Mouse (Mus musculus) c-Kit-positive CD71-positive TER-119-positive erythroid progenitor cells, embryonic 14.5 days (primary cell): Measurements from ENCODE around the gene Olfr71.

Source experiments
- DNase-seq: peaks from one replicate; pipeline ENCODE4 v3.0.0-alpha.2; 2013; ENCODE audit warnings: low spot score

Olfr71 gene

DNA sequence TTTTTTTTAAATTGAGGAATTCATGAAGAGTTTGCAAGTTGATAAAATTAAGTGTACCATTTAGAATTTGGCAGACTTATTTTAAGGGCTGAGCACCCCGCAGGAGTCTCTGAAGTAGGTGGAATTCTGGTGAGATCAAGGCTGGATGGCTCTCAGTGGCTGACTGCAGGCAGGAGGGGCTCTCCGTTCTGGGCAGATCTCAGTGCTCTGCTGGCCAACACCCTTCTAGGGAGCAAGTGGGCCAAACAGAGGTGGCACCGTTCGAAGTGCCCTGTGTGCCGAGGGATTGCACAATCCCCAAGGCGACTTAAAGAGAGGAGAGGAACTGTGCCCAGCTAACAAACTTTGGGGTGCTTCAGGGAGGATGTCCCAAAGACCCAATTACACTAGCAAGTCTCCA lies at the start of gene Olfr71:
Gene Olfr71, minus strand, starts transcription at position 387 of the 400 bp plus-strand sequence.
- DNase-seq, result no peak

DNA sequence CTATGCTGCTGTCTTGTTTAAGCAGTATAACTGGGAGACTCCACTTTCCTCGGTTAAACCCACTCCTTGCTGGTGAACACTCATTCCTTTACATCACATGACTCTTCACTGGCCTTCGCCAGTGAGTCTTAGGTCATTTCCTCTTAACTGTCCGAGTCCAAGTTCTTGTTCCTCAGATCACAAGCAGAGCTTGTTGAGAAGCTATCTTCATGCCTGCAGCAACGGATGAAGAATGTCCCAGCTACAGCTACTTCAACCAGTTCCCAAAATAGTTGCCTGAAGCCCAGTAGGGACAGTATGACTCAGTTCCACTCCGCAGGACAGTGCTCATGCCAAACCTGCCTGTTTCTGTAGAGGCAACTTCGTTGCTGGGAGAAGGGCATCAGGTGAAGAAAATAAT lies 47.2 kb upstream of the Olfr71 start:
- DNase-seq, result no peak

DNA sequence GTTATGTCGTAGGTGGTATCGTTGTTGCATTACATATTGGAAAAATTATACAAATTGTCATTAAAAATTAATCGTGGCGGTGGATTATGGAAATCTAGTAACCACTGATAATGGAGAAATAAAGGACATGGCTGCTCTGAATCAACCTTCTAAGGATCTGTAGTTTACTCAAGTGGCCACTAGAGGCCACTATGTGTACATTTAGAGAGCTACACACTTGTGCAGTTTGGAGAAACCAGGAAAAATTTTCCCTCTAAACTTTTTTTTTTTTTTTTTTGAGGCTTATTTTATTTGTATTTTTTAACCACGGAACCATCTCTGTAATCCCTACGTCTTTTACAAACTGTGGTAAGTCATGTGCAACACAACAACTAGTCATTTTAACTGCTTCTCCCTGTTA lies 35.1 kb upstream of the Olfr71 start:
- peak; percentile 22 for DNase-seq

DNA sequence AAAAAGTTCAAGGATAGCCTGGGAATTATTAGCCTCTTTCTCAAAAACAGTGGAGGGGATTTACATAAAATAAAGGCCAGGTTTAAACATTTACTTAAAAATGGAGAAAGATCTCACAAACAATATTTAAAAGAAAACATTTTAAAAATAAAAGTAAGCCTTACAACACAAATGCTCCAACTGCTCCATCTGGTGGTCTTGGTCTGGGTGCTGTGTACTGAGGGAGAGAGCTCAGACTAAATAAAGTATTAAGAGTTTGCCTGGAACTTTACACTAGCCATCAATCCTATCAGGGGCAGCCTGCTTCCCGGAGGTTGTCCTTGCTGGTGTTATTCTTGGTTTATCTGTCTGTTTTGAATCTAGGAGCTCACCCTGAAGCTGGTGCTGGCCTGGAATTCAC lies 33.0 kb upstream of the Olfr71 start:
- DNase-seq, result no peak

DNA sequence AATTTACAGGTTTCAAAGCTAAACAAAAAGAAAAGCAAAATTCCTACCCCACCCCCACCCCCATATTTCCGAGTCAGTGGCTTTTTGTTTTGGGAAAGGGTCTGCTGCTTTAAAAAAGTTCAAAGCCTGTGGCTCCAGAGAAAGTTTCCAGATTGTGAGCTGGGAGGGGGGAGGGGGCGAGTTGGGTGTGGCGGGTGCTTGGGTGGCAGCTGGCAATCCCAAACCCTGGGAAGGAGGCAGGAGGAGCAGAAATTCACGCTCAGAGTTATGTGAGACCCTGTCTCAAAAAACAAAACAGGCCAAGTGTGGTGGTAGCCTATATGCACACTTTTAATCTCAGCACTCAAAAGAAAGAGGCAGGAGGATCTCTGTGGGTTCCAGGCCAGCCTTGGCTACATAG lies 32.6 kb upstream of the Olfr71 start:
- no peak for DNase-seq

DNA sequence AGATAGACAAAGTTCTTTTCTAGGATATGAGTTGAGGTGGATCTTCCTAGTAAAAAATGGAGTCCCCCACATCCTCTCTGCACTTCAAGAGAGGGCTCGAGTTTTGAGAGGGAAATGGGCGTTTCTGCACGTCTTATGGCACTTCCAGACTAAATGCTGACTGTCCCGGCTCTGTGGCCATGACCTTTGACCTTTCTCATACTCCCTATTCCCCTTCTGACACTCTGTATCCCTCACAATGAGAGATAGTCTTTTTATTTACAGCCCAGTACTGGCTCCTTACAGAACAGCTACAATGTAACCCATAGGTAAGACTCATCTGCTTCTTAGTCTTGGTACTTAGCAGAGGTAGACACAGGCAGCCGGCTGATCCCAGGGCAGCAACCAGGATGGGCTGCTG lies 31.5 kb upstream of the Olfr71 start:
- no peak for DNase-seq

DNA sequence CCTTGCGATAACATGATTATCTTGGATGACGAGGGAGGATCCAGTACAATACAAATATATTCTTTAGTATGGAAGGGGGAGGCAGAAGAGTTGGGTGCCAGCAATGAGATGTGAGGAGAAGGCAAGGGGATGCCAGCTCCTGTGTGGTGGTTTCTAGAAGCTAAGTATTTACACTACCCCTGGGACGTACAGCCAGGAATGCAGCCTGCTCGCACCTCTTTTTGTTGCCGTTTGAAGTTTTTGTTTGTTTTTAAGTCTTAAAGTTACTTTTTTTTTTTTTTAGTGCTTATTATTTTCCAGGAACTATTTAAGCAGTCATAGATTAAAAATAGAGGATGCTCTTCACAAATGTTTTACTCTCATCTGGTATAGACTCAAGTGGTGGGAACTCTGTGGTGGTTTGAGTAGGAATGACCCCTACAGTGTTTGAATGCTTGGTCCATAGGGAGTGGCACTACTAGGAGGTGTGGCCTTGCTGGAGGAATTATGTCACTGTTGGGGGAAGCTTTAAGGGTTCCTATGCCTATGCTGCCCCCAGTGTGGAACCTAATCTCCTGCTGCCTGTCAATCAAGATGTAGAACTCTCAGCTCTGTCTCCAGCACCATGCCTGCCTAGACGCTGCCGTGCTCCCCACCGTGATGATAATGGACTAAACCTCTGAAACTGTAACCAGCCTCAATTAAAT lies 29.1 kb upstream of the Olfr71 start:
- DNase-seq, result no peak

DNA sequence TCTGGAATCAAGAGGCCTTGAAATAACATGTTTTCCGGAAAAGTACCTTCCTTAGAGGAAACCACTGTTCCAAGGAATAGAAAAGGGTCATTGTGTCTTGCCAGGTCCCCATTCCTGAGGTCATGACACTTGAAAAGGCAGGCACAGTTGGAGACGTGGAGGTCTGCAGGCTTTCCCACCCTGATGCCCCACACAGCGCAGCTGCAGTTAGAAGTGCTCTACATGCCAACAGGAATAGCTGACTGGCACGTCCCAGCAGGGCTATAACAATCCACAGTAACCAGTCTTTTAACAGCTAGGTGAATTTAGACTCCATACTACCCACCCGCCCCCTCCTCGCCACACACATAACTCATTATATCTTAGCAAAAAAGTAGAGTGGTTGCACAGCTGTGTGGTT lies 27.1 kb upstream of the Olfr71 start:
- DNase-seq, result no peak

DNA sequence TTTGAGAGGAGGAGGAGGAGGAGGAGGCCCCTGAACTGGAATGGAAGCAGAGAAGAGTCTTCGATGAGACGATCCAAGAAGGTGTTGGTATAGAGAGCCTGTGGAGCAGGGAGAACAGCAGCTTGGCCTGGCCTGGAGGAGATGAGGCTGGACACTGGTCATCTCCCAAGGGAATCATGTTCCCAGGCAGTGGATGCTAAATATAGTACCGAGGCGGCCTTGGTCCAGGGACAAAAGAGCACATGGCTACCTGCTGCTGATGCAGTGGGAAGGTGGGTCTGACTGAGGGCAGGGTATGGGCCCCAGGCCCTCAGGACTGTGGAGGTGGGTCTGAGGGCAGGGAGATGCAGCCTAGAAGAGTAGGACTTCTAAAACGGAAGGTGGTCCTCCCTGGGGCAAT lies 23.1 kb upstream of the Olfr71 start:
- DNase-seq, result no peak

DNA sequence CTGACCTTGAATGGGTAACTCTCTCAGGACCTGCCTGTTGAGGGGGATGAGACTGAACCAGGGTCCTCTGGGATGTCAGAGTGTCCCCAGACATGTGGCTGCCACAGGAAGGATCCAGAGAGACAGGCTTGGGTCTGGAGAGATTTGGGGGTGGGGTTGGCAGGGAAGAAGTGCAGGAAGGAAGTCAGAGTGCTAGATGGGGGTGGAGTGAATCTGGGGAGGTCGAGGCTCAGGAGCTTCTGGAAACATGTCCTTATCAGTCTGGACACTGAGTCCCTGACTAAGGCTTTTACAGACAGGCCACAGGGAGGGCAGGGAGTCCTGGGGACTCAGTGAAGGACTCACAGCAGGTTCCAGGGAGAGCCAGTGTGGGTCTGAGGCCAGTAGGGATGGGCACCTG lies 22.1 kb upstream of the Olfr71 start:
- DNase-seq, result no peak

DNA sequence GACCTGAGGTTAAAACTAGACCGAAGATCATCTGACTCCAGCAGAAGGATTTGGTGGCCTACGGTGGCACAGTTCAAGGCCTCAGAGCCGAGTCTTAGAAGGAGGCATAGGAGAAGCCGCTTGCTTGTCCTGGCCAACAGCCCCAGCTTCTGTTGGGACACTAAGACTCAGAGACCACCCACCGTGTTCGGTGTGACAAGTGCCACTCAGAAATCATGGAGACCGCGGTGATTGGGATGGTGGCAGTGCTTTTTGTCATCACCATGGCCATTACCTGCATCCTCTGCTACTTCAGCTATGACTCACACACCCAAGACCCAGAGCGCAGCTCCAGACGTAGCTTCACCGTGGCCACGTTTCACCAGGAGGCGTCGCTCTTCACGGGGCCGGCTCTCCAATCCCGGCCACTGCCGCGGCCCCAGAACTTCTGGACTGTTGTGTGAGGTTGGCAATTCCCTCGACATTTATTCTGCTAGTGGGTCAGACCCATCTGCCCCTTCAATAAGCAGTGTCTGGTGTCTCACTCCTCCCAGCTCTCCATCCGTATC lies 20.8 kb upstream of the Olfr71 start:
- DNase-seq, result no peak

DNA sequence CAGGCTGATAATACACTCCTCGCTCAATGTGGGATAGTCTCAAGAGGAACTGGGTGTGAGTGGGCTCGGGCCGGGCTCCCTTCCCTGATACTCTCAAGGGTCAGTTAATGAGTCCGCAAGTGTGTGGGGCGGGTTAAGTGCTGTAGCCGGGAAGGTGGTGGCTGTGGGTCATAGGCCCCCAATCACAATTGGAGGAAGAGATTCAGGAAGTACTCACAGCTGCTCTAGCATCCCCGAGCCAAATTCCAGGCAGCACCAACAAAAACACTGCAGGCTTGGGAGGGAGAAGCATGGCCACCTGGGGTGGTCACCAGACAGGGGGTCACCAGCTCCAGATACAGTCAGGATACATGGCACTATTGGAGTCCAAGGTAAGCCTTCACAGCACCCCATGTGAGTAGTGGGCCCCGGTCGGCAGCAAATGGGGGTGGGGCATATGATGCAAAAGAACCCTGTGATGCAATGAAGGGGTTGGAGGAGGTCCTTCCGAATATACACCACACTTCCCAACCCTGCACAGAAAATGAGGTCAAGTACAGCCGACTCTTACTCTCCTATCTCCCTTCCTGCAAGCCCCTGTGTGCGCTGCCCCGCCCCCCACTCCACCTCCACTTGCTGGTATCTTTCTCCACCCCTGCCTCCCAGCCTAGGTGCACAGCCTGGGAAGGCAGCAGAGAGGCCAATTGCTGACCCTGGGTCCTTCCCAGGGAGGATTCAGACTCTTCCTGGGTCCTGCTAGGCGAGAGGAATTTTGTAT lies 19.9 kb upstream of the Olfr71 start, which contains the start of gene Spaar:
Gene Spaar, plus strand, starts transcription at position 241 of the 757 bp plus-strand sequence.
- DNase-seq, result peak; percentile 6

DNA sequence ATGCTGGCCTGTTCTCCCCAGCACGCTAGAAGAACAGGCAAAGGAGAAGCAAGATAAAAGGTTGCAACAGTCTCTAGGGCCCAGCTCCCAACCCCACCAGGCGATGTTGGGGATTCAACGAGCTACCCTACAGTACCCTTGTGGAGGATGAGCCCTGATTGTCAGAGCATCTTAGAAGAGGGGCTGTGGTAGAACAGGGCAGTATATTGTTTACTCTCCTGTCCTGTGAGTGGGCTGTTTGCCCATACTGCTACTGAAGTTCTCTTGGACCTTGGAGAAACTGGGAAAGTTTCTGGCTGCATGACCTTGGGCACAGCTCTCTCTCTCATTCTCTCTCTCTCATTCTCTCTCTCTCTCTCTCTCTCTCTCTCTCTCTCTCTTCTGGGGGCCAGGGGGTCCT lies 19.1 kb upstream of the Olfr71 start:
- no peak for DNase-seq

DNA sequence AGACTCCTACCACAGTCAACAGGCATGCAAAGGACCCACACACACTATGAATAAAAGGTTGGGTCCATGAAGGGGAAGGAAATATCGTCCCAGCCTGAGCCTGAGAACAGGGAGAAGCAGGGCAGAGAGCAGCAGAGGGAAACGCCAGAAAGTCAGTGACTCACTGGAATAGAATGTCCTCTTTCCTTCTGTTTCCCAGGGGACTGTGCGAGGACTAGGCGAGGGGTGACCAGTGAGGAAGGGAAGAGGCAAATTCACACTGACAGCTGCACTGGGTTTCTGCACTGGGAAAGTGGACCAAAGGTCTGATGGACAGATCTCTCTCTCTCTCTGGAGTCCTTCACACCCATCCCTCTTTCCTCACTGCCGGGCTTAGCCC lies 18.5 kb upstream of the Olfr71 start:
- DNase-seq, result no peak

DNA sequence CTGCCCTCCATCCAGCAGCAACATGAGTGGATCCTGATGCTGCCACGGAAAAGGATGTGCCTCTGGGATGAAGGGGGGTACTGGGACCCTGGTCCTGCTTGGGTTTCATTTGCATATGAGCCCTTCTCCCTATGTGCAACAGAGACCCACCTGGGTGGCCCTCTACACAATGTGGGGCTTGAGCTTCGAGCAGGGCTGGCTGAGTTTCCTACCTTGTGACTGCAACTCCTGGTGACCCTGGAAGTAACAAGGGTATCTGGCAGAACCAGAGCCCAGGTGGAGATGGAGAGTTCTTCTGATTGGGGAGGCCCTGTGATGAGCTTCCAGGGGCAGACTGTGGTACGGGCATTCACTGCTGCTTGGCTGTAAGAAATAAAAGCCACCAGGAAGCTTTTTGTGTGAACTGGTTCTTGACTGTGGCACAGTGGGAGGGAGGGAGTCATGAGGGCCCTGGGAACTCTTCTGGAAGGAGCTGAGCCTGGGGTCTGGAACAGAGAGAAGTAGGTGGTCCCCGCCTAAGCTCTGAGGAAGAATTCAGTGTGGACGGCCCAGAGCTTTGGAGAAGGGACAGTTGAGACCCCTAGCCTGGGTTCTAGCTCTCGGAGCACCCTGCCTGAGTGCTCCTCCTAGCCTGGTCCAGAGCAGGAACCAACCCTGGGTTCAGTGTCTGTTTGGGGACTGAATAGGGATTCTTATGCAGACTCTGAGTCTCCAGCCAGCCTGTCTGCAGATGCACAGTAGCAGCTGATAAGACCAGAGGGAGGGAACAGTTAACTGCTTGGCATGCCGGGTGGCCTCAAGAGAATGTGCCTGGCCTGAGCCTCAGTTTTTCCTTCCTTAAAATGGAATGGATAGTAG lies 17.9 kb upstream of the Olfr71 start:
- DNase-seq, result no peak

DNA sequence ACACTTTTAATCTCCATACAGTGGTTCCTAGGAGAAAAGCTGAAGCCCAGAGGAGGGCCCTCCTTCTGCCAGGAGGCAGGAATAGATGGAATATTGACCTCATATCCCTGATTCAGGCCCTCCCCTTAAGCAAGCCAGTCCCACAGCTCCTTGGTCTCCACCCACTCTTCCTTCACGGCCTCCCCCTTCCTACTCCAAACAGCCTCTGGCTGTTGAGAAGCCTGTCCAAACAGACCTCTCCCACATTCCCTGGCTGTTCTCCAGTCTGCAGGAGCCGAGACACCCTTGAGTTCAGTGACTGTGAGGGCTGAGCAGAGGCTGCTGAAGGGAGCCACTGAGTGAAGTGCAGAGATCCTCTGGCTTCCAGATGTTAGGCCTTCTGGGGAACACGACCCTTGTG lies 16.9 kb upstream of the Olfr71 start, which contains the start of gene Hrct1:
Gene Hrct1, plus strand, starts transcription at position 194 of the 400 bp plus-strand sequence.
- DNase-seq, result no peak

DNA sequence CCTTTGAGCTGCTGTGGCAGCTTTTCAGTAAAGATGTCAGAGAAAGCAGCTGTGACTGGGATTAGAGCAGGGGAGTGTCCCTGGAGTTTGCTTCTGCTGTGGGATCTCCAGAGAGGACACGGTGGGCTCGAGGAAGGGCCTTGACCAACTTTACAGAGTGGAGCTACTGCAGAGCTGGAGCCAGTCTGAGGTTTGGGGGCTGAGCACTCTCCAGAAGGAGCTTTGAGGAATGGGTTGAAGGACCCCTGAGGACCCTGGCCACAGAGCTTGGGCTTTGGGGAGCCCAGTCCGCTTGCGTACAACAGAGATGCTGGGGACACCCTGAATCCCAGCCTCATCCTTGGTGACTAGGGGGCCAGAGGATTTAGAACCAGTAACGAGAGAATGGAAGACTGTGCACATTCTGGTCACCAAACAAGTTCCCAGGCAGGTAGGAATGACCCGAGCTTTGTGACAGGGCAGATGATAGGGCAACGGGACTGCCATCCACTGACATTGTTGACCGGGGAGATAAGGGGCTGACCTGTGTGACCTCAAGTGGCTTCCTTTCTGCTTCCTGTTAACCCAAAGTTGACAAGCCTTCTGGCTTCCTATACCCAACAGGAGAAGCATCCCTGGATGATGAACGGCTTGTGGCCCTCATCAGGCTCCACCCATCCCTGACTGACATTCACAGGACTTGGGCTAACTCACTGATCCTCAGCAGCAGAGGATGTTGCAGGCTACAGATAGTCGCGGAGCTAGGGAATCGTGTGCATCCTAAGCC lies 16.4 kb upstream of the Olfr71 start:
- no peak for DNase-seq

DNA sequence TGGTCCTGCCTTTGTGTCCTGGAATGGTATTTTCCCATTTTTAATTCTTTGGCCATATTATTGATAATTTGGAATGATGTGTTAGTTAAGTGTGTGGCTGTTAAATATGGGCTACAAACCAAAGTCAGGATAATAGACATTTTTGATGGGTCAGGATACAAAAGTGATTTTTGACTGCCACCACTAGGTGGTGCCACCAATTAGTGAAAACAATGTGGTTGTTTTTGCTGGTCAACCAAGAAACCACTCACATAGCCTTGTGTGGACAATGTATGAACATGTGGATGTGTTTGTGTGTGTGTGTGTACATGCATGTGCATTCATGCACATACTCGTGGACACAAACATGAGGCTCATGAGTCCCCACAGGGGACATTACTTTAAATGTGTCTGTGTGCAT lies 14.7 kb upstream of the Olfr71 start:
- peak; percentile 27 for DNase-seq

DNA sequence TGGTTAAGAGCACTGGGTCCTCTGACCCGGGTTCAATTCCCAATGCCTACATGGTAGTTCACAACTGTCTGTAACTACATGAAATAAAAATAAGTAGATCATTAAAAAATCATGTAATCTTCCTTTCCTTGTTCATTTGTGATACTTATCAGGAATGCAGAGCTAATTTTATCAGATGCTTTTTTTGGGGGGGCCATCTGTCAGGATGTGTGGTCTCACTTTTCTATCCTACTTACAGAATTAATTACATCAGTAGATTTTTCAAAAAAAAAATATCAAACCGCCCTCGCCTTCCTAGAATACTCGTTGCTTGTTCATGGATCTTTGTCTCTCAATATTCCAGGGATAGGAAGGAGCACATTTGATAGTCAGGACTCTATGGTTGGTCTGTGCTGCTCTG lies 12.1 kb upstream of the Olfr71 start:
- DNase-seq, result no peak

DNA sequence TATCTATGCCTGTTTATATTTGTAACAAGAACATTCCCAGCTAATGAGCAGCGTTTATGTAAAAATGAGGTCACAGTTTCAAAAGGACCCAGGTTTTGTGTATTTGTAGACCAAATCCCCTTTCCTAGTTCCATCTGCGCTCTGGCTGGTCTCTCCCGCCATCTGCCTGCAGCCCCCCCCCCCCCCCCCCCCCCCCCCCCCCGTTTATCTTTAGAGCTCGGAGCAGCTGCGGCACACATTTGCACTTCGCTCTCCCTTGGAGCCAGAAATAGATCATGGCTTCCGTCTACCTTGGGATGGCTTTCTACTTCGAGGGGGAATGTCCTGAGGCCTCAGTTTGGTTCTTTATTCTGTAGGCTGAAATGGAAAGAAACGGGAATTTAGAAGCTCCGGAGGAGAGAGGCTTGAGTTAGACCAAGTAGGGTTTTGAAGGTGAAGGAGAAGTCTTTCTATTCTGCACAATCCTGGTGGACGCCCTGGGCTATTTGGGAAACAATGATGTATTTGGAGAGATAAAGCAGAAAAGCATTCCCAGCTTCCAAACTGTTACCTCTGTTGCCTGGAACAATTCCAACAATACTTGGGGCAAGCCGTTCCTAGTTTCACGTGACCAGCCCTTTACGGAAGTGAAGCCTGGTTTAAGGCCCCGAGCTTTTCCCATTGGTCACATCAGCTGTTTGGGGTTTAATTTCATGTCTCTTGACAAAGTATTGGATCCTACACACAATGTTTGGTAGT lies 10.6 kb upstream of the Olfr71 start:
- DNase-seq, result no peak

DNA sequence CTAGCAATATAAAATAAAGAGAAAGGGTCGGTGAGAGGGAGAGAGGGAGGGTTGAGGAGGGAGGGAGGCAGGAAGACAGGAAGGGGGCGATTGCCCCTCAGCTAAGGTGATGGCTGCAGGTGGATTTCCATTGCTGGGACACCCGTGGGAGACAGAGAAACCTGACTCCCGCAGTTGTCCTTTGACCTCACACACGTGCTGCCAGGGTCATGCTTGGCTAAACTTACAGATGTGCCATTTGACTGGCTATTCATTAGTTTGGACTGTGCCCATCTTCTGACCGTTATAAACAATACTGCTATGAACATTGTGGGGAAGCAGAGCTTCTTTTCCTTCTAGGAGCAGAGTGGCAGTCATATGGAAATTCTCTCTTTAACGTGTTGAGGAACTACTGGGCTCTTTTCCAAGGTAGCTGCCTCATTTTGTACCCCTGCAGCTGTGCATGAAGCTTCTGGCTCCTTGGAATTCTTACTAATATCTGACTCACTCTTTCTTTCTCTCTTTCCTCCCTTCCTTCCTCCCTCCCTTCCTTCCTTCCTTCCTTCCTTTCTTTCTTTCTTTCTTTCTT lies 3.7 kb upstream of the Olfr71 start:
- DNase-seq, result no peak
